Mouse (Mus musculus) kidney, embryonic 15.5 days (tissue): Measurements from ENCODE around the gene Kif5c. TPM values are rescaled to one million over a fixed set of nuclear protein-coding genes. Genes with fewer than 3 reads are reported as not detected.
A peak's percentile ranks its signal among the peaks of the same experiment; 100 is the strongest.

Source experiments
- ATAC-seq: fragments of 200-750 bp; cut with Nextera tagmentation; replicated peaks from 2 replicates; pipeline ENCODE4 v1.8.0; 2017; ENCODE audit warnings: moderate TSS enrichment; ENCODE audit not compliant: low FRiP score
- H3K27ac ChIP-seq: fragments of 300-500 bp; sonication (generic); 2 replicates; pipeline ENCODE4 v1.5.1; 2015; ENCODE audit warnings: mild to moderate bottlenecking, inconsistent platforms
- H3K27me3 ChIP-seq: fragments of 300-500 bp; sonication (generic); 2 replicates; pipeline ENCODE4 v1.6.1; 2015; ENCODE audit warnings: inconsistent platforms
- H3K36me3 ChIP-seq: fragments of 300-500 bp; sonication (generic); 2 replicates; pipeline ENCODE4 v1.6.1; 2015; ENCODE audit warnings: inconsistent platforms
- H3K4me1 ChIP-seq: fragments of 300-500 bp; sonication (generic); 2 replicates; pipeline ENCODE4 v1.6.1; 2015; ENCODE audit warnings: inconsistent platforms
- H3K4me2 ChIP-seq: fragments of 300-500 bp; sonication (generic); 2 replicates; pipeline ENCODE4 v1.6.1; 2015; ENCODE audit warnings: moderate library complexity, mild to moderate bottlenecking, inconsistent platforms
- H3K4me3 ChIP-seq: fragments of 300-500 bp; sonication (generic); replicated peaks from 2 replicates; pipeline ENCODE4 v1.5.1; 2015; ENCODE audit warnings: mild to moderate bottlenecking, inconsistent platforms
- H3K9ac ChIP-seq: fragments of 300-500 bp; sonication (generic); 2 replicates; pipeline ENCODE4 v1.6.1; 2015; ENCODE audit warnings: mild to moderate bottlenecking, inconsistent platforms
- H3K9me3 ChIP-seq: fragments of 300-500 bp; sonication (generic); replicated peaks from 2 replicates; pipeline ENCODE4 v1.6.1; 2016; ENCODE audit warnings: inconsistent platforms
- WGBS: fragments of 180-500 bp; shearing (Covaris S2); methylation state at CpG from one replicate; pipeline ENCODE4 v1.1.7; 2015; ENCODE audit warnings: mixed read lengths; 5-methylcytosine and 5-hydroxymethylcytosine counted together
- polyA plus RNA-seq: library from polyadenylated mRNA; unstranded; fragments of >200 nt; fragmentation: Nextera tagmentation; extraction: Ambion mirVana; gene quantifications from 2 replicates; pipeline ENCODE4 v1.2.1, GENCODE M21; 2015

The Kif5c gene
- polyA plus RNA-seq, 1 experiment from 2014 or later, result 6.7 TPM

- WGBS, result 81% methylated on average over 10 of the region's 10 CpGs
- no peaks in the 10 kb centered on the region for H3K36me3 ChIP-seq
- no peak overlapping the region for H3K4me2 ChIP-seq
- ATAC-seq, result no peak
- H3K9me3 ChIP-seq, result no peaks in the 10 kb centered on the region
- H3K9ac ChIP-seq, result no peak overlapping the region
- no peak overlapping the region for H3K27ac ChIP-seq
- no peaks in the 10 kb centered on the region for H3K27me3 ChIP-seq
- no peak overlapping the region for H3K4me3 ChIP-seq
- peaks cover 45% of the 10 kb centered on the region for H3K4me1 ChIP-seq
Measured at GRCm38 (mm10) chr2:49728896-49729610, 110.0 kb downstream of the Kif5c start.

- no peaks in the 10 kb centered on the region for H3K27me3 ChIP-seq
- no peak for ATAC-seq
- H3K36me3 ChIP-seq, result no peaks in the 10 kb centered on the region
- H3K4me1 ChIP-seq, result peaks cover 48% of the 10 kb centered on the region
- H3K4me3 ChIP-seq, result no peak overlapping the region
- no peak overlapping the region for H3K4me2 ChIP-seq
- 83% methylated on average over 2 of the region's 2 CpGs for WGBS
- no peak overlapping the region for H3K9ac ChIP-seq
- H3K27ac ChIP-seq, result no peak overlapping the region
- H3K9me3 ChIP-seq, result no peaks in the 10 kb centered on the region
Measured at GRCm38 (mm10) chr2:49729611-49729969, 110.5 kb downstream of the Kif5c start.

GRCm38 (mm10) chr2:49730183-49730582, 111.1 kb downstream of the Kif5c start:
- Histone ChIP-seq H3K27me3 (no peaks in the 10 kb centered on the region), H3K9me3 (no peaks in the 10 kb centered on the region), H3K4me2 (no peak overlapping the region), H3K36me3 (no peaks in the 10 kb centered on the region), H3K4me3 (no peak overlapping the region), H3K9ac (no peak overlapping the region), H3K4me1 (peaks cover 48% of the 10 kb centered on the region), H3K27ac (no peak overlapping the region)
- ATAC-seq, result no peak
- 39% methylated on average over 5 of the region's 5 CpGs for WGBS

DNA sequence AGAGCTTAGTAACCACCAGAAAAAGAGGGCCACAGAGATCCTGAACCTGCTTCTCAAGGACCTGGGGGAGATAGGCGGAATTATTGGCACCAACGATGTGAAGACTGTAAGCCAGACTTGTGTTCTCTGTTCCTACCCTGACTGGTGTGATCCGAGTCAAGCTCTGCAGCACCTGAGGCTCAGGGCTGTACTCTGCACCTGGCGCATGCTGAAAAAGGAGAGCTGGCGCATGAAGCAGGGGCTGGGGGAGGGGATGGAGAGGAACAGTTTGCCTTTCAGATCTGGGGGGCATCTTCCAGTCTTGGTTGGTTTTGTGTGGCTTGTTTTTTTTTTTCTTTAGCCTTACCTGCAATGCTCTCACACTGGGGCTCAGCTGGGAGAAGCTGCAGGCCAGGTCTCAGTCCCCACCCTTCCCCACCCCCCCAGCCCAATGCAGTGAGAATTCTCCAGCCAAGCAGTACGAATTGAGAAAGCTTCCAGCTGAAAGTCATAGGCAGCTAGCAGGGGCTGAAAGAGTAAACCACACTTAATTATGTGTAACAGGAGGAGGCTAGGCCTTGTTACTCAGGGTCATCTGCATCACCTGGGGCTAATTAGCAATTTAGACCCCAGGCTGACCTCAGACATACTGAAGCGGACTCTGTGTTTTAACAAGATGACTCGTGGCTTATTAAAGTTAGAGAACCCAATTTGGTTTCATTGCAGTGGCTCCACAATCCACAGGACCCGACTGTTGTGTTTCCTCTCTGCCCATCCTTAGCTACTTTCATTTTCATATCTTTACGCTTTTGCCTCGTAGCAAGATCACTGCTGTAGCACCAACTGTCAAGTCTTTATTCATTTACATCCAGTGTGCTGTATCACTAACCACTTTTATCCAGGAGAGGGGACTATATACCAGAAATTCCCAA, 113.9 kb downstream of the Kif5c start:
- peaks cover 44% of the 10 kb centered on the region for H3K4me1 ChIP-seq
- H3K27ac ChIP-seq, result peak overlapping the region; percentile 79
- peak; percentile 57 for ATAC-seq
- H3K9ac ChIP-seq, result no peak overlapping the region
- WGBS, result 36% methylated on average over 11 of the region's 11 CpGs
- no peaks in the 10 kb centered on the region for H3K36me3 ChIP-seq
- no peaks in the 10 kb centered on the region for H3K9me3 ChIP-seq
- 0 out of 2 replicates have a peak overlapping the region, but pooled peaks have one; percentile 1 for H3K4me3 ChIP-seq
- H3K27me3 ChIP-seq, result no peaks in the 10 kb centered on the region
- H3K4me2 ChIP-seq, result peak overlapping the region; percentile 34

DNA sequence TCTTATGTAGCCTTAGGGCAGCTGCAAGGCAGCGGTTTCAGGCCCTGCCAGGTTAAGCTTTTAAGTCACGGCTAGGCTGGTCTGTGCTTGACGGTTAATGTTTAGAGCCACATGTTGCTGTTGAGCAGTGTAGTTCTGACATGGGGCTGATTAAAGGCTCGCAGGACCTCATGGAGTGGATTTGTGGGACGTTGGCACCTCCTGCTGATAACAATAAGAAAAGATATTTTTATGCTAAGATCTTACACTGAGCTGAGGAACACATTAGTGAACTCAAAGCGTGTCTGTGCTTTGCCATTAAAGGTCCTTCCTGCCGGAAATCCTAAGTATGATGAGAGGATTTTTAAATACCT, 114.5 kb downstream of the Kif5c start:
- Histone ChIP-seq H3K4me3 (no peak overlapping the region), H3K9me3 (no peaks in the 10 kb centered on the region), H3K4me1 (peaks cover 44% of the 10 kb centered on the region), H3K27me3 (no peaks in the 10 kb centered on the region), H3K9ac (no peak overlapping the region), H3K27ac (peak overlapping the region; percentile 79), H3K4me2 (peak overlapping the region; percentile 34), H3K36me3 (no peaks in the 10 kb centered on the region)
- ATAC-seq, result peak; percentile 65
- whole genome bisulfite sequencing, result 38% methylated on average over 7 of the region's 7 CpGs

GRCm38 (mm10) chr2:49734013-49734780, 115.1 kb downstream of the Kif5c start:
- peaks cover 44% of the 10 kb centered on the region for H3K4me1 ChIP-seq
- peak overlapping the region; percentile 27; the same call in 1 of the 2 replicates for H3K4me2 ChIP-seq
- 52% methylated on average over 7 of the region's 7 CpGs for WGBS
- H3K9me3 ChIP-seq, result no peaks in the 10 kb centered on the region
- no peak overlapping the region for H3K4me3 ChIP-seq
- no peaks in the 10 kb centered on the region for H3K27me3 ChIP-seq
- peak; percentile 47; the same call in 1 of the 2 replicates for ATAC-seq
- no peak overlapping the region for H3K9ac ChIP-seq
- peak overlapping the region; percentile 79 for H3K27ac ChIP-seq
- H3K36me3 ChIP-seq, result no peaks in the 10 kb centered on the region

DNA sequence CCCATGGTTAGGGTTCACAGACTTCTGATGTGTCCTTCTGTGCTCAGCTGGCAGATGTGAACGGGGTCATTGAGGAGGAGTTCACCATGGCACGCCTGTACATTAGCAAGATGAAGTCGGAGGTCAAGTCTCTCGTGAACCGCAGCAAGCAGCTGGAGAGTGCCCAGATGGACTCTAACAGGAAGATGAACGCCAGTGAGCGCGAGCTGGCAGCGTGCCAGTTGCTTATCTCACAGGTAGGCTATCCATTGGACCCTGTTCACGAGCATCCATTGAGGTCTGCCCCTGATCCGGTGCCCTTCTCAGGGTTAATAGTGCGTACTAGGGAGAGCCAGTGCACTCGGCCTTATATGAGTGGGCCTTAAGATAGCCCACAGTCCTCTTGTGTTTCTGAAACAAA, 116.3 kb downstream of the Kif5c start:
- H3K4me3 ChIP-seq, result no peak overlapping the region
- ATAC-seq, result no peak
- no peaks in the 10 kb centered on the region for H3K27me3 ChIP-seq
- H3K9me3 ChIP-seq, result no peaks in the 10 kb centered on the region
- H3K27ac ChIP-seq, result no peak overlapping the region
- peaks cover 38% of the 10 kb centered on the region for H3K4me1 ChIP-seq
- H3K9ac ChIP-seq, result no peak overlapping the region
- H3K4me2 ChIP-seq, result no peak overlapping the region
- H3K36me3 ChIP-seq, result no peaks in the 10 kb centered on the region
- WGBS, result 55% methylated on average over 13 of the region's 13 CpGs

DNA sequence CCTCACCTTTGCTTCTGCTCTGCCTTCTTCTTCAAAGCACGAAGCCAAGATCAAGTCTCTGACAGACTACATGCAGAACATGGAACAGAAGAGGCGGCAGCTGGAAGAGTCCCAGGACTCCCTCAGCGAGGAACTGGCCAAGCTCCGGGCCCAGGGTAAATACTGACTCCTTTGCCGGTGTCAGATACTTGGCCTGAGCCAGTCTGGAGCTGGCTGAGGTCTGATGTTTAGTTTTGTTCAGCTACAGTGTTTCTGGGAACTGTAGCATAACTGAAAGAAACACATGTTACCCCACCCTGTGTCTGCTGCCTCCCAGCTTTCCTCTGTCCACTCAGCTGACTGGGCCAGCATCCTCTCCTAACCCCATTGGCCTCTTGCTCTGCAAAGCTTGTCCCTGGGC, 119.9 kb downstream of the Kif5c start:
- no peak overlapping the region for H3K9ac ChIP-seq
- H3K4me3 ChIP-seq, result no peak overlapping the region
- no peaks in the 10 kb centered on the region for H3K9me3 ChIP-seq
- no peak overlapping the region for H3K4me2 ChIP-seq
- no peak overlapping the region for H3K27ac ChIP-seq
- peaks cover 36% of the 10 kb centered on the region for H3K4me1 ChIP-seq
- H3K27me3 ChIP-seq, result no peaks in the 10 kb centered on the region
- no peak for ATAC-seq
- no peaks in the 10 kb centered on the region for H3K36me3 ChIP-seq
- 71% methylated on average over 5 of the region's 5 CpGs for WGBS

DNA sequence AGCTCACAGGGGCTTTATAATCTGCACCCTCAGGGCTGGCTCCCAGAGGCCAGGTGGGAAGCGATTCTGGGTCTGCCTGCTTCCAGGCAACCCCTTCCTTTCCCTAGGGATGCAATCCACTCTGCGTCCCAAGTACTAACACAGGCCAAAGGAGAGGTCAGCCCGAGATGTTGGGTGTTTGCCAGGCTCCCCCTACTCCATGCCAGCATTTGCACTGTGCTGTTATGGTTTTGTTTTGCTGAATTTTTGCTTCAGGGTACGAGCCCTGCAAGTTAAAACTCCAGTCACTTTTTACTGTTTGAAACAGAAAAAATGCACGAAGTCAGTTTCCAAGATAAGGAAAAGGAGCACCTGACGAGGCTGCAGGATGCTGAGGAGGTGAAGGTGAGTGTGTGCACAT, 121.9 kb downstream of the Kif5c start:
- no peak for ATAC-seq
- peaks cover 44% of the 10 kb centered on the region for H3K4me1 ChIP-seq
- 66% methylated on average over 6 of the region's 6 CpGs for WGBS

DNA sequence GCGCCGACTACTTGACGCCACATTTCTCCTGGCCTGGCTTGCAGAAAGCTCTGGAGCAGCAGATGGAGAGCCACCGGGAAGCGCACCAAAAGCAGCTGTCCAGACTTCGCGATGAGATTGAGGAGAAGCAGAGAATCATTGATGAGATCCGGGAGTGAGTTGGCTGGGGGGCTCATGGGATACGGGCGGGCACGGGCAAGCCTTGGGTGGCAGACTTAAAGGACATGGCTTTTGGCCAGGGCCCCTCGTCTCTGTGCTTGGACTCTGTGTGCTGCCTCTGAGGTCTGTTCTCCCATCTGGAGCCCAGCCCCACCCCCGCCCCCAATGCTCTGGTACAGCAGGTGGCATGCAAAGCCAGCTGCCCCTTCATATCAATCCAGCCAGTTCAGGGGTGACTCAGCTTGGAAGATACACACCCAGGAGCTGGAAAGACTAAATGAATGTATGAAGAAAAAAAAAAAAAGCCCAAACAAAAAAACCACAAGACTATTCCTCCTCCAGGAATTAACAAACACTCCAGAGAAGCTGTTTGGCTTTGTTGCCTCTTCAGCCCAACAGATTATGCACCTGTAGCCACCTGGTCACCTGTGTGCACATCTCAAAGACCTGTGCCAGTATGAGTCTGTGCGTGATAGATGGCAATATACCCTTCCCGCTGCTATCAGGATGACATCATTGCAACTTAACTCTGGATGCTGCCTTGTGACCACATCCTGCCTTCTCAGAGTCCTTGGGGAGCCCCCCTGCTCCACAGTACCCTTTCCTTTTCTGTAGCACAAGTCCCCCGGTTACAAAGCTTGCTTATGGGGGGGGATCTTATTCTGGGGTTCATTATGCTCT, 123.0 kb downstream of the Kif5c start:
- H3K4me2 ChIP-seq, result no peak overlapping the region
- H3K9me3 ChIP-seq, result no peaks in the 10 kb centered on the region
- no peaks in the 10 kb centered on the region for H3K27me3 ChIP-seq
- H3K4me3 ChIP-seq, result no peak overlapping the region
- peaks cover 51% of the 10 kb centered on the region for H3K4me1 ChIP-seq
- H3K9ac ChIP-seq, result no peak overlapping the region
- WGBS, result 75% methylated on average over 16 of the region's 16 CpGs
- H3K27ac ChIP-seq, result peak overlapping the region; percentile 73
- ATAC-seq, result no peak
- no peaks in the 10 kb centered on the region for H3K36me3 ChIP-seq

More for the DNA sequence above, 121.9 kb downstream of the Kif5c start:
- Histone ChIP-seq H3K9me3 (no peaks in the 10 kb centered on the region), H3K27ac (no peak overlapping the region), H3K9ac (no peak overlapping the region), H3K36me3 (no peaks in the 10 kb centered on the region), H3K27me3 (no peaks in the 10 kb centered on the region), H3K4me2 (no peak overlapping the region), H3K4me3 (no peak overlapping the region)

DNA sequence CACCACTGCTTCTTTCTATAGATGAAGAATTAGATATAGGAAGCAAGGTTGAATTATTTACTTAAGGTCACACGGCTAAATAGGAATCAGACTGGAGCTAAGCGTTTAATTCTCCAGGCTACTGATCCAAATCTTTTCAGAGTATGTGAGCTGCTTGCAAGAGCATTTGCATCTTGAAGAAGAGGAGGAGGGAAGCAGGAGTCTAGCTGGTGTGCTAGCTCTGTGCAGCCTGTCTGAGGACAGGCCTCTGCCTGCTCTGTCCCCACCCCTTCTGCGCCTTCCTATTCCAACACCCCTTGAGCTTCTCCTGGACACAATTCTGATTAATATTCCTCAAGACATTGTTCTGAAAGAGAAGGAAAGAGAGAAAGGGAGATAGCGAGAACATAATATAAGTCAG, 123.8 kb downstream of the Kif5c start:
- H3K4me1 ChIP-seq, result peaks cover 58% of the 10 kb centered on the region
- H3K27ac ChIP-seq, result peak overlapping the region; percentile 78
- no peaks in the 10 kb centered on the region for H3K27me3 ChIP-seq
- no peak overlapping the region for H3K4me3 ChIP-seq
- no peaks in the 10 kb centered on the region for H3K36me3 ChIP-seq
- no peak overlapping the region for H3K4me2 ChIP-seq
- H3K9me3 ChIP-seq, result no peaks in the 10 kb centered on the region
- no peak overlapping the region for H3K9ac ChIP-seq
- ATAC-seq, result no peak
- WGBS, result 64% methylated on average over 4 of the region's 4 CpGs
